8 mouse cellular contexts compared by ENCODE assay signal in genomic region chr9:64736076-64736638, GRCm38 (mm10). TPM values are rescaled to one million over a fixed set of nuclear protein-coding genes. Genes with fewer than 3 reads are reported as not detected.
DNase-seq lines count a peak whose midpoint lies in the region; ATAC-seq and TF ChIP-seq lines count a peak whose summit lies in the region.

No protein-coding gene starts in this region.

- peaks cover 8% of the 10 kb centered on the region for H3K4me1 ChIP-seq in heart, embryonic 11.5 days (ENCODE audit: control insufficient read depth, insufficient read depth, low read length)
- peaks cover 10% of the 10 kb centered on the region for H3K4me1 ChIP-seq in liver, embryonic 16.5 days (ENCODE audit: control insufficient read depth, low read depth, low read length)
- no peaks in the 10 kb centered on the region for H3K4me1 ChIP-seq in stomach, postnatal 0 days (replicated peaks; ENCODE audit: control insufficient read depth, insufficient read depth)

- WGBS in heart, embryonic 11.5 days (ENCODE audit: insufficient replicate concordance), result 4% methylated on average over 9 of the region's 9 CpGs
- WGBS in liver, embryonic 16.5 days (ENCODE audit: insufficient replicate concordance), result 1% methylated on average over 9 of the region's 9 CpGs
- WGBS in stomach, postnatal 0 days, result 8% methylated on average over 9 of the region's 9 CpGs

- H3K9me3 ChIP-seq in heart, embryonic 11.5 days (replicated peaks; ENCODE audit: control insufficient read depth, low read length), result no peaks in the 10 kb centered on the region
- H3K9me3 ChIP-seq in liver, embryonic 16.5 days (replicated peaks; ENCODE audit: control insufficient read depth, low read length), result no peaks in the 10 kb centered on the region
- H3K9me3 ChIP-seq in stomach, postnatal 0 days (ENCODE audit: control insufficient read depth, low read length), result no peaks in the 10 kb centered on the region

- peak overlapping the region; percentile 91 for H3K4me3 ChIP-seq in heart, embryonic 11.5 days (ENCODE audit: low read depth, low read length)
- peak overlapping the region; percentile 96 for H3K4me3 ChIP-seq in liver, embryonic 16.5 days (ENCODE audit: low read depth, low read length)
- H3K4me3 ChIP-seq in stomach, postnatal 0 days (ENCODE audit: low read depth, low read length), result peak overlapping the region; percentile 99

- peak overlapping the region; percentile 86 for H3K4me2 ChIP-seq in heart, embryonic 11.5 days
- H3K4me2 ChIP-seq in liver, embryonic 16.5 days (ENCODE audit: low read depth, low read length), result peak overlapping the region; percentile 88
- peak overlapping the region; percentile 67 for H3K4me2 ChIP-seq in stomach, postnatal 0 days (replicated peaks; ENCODE audit: low read depth)

- no peak for TF ChIP-seq CTCF in stomach, postnatal 0 days (IDR thresholded peaks at IDR 0.05; ENCODE audit: low read depth)

- ATAC-seq in heart, embryonic 11.5 days (replicated peaks; ENCODE audit: insufficient number of reproducible peaks, low FRiP score, low TSS enrichment), result no peak
- no peak for ATAC-seq in liver, embryonic 16.5 days (ENCODE audit: low read depth)
- no peak for ATAC-seq in stomach, postnatal 0 days (ENCODE audit: low FRiP score, low TSS enrichment)

- H3K27me3 ChIP-seq in heart, embryonic 11.5 days (ENCODE audit: control insufficient read depth, insufficient read depth, low read length), result no peaks in the 10 kb centered on the region
- no peaks in the 10 kb centered on the region for H3K27me3 ChIP-seq in liver, embryonic 16.5 days (ENCODE audit: control insufficient read depth, insufficient read depth, low read depth, low read length)
- H3K27me3 ChIP-seq in stomach, postnatal 0 days (ENCODE audit: control insufficient read depth, insufficient read depth, low read length), result no peaks in the 10 kb centered on the region

- no peaks in the 10 kb centered on the region for H3K36me3 ChIP-seq in heart, embryonic 11.5 days (ENCODE audit: control insufficient read depth, insufficient read depth, low read length)
- H3K36me3 ChIP-seq in liver, embryonic 16.5 days (ENCODE audit: control insufficient read depth, insufficient read depth), result no peaks in the 10 kb centered on the region
- no peaks in the 10 kb centered on the region for H3K36me3 ChIP-seq in stomach, postnatal 0 days (ENCODE audit: control insufficient read depth, insufficient read depth, low read length)

- H3K27ac ChIP-seq in heart, embryonic 11.5 days (ENCODE audit: low read depth, low read length), result peak overlapping the region; percentile 96
- H3K27ac ChIP-seq in liver, embryonic 16.5 days (ENCODE audit: low read length), result peak overlapping the region; percentile 94
- peak overlapping the region; percentile 98 for H3K27ac ChIP-seq in stomach, postnatal 0 days (replicated peaks)

- peak overlapping the region; percentile 90 for H3K9ac ChIP-seq in heart, embryonic 11.5 days (ENCODE audit: low read depth, low read length)
- peak overlapping the region; percentile 92 for H3K9ac ChIP-seq in liver, embryonic 16.5 days (ENCODE audit: low read depth, low read length)
- H3K9ac ChIP-seq in stomach, postnatal 0 days (ENCODE audit: low read length), result peak overlapping the region; percentile 96

- no peak for TF ChIP-seq EP300 in stomach, postnatal 0 days (optimal IDR thresholded peaks at IDR 0.05)

- no peak for DNase-seq in heart, adult 18-20 months
- DNase-seq in MN1 (ENCODE audit: low spot score), result peak; percentile 32
- peak; percentile 17 for DNase-seq in gonadal fat pad, adult 2 months (ENCODE audit: low read depth)
- DNase-seq in stomach, postnatal 0 days (ENCODE audit: low spot score), result no peak
- DNase-seq in ovary, postnatal 10 days (ENCODE audit: low spot score), result no peak
- no peak for DNase-seq in cerebellum, adult 11 months

RNA-seq across cellular contexts. Expression of gene Rab11a, which starts 1.4 kb away (rescaled TPM):
- 360 and 376 TPM in 2 replicates for polyA plus RNA-seq in heart, embryonic 11.5 days (2014; fragmentation: Nextera tagmentation; extraction: Ambion mirVana)
- 100 to 1,000 TPM; 176 to 180 TPM for total RNA-seq in heart, adult 18-20 months (2021)
- 123 and 124 TPM in 2 replicates for polyA plus RNA-seq in gonadal fat pad, adult 2 months (2012; rRNA removed)
- 198 and 207 TPM in 2 replicates for polyA plus RNA-seq in liver, embryonic 16.5 days (2015; fragmentation: Nextera tagmentation; extraction: Ambion mirVana)
- polyA plus RNA-seq in stomach, postnatal 0 days (2015; fragmentation: Nextera tagmentation; extraction: Ambion mirVana), result 1,191 and 1,262 TPM in 2 replicates

Comparison
In these comparisons a context has a peak if more than half of its experiments do, and no peak if none do; other contexts are left out.
1. DNase-seq: peak in MN1 (single experiment) and gonadal fat pad, adult 2 months (single experiment); none in heart, adult 18-20 months (0 of 2), stomach, postnatal 0 days (single experiment), ovary, postnatal 10 days (single experiment) and cerebellum, adult 11 months (single experiment).
2. Peak in every context shown above with its lines, with median percentiles within 50 percentile points of each other: H3K27ac ChIP-seq, H3K4me2 ChIP-seq, H3K4me3 ChIP-seq and H3K9ac ChIP-seq.